Mouse (Mus musculus): Measurements from ENCODE around the gene Fstl5. TPM values are rescaled to one million over a fixed set of nuclear protein-coding genes. Genes with fewer than 3 reads are reported as not detected.

The Fstl5 gene
- total and polyA plus RNA-seq, 2 experiments from 2014 or later = 0.04 TPM; not detected in 1

- TF ChIP-seq EP300 (IDR thresholded peaks at IDR 0.05; ENCODE audit: low read depth) (no peak), CTCF (IDR thresholded peaks at IDR 0.05; ENCODE audit: low read depth) (no peak)
- 84% methylated on average over 7 of the region's 7 CpGs for WGBS
- Histone ChIP-seq H3K27me3 (ENCODE audit: control insufficient read depth, insufficient read depth, low read length) (0 out of 2 replicates have a peak, but pooled peaks cover 3% of the 10 kb centered on the region), H3K4me3 (ENCODE audit: low read depth, low read length) (no peak overlapping the region), H3K4me2 (ENCODE audit: low read depth, low read length) (no peak overlapping the region), H3K9ac (replicated peaks; ENCODE audit: low read depth, low read length) (no peak overlapping the region), H3K27ac (ENCODE audit: low read depth) (no peak overlapping the region), H3K4me1 (ENCODE audit: control insufficient read depth, insufficient read depth) (0 out of 2 replicates have a peak, but pooled peaks cover 4% of the 10 kb centered on the region), H3K36me3 (replicated peaks; ENCODE audit: control insufficient read depth, insufficient read depth, low read length) (no peaks in the 10 kb centered on the region), H3K9me3 (replicated peaks; ENCODE audit: control insufficient read depth, low read length) (no peaks in the 10 kb centered on the region)
- DNase-seq (ENCODE audit: low spot score) = no peak
- ATAC-seq (ENCODE audit: insufficient read depth, low read depth) = no peak
Observed at GRCm38 (mm10) chr3:76072826-76073225, 1.2 kb upstream of the Fstl5 start.

- no peaks in the 10 kb centered on the region for H3K36me3 ChIP-seq (replicated peaks; ENCODE audit: control insufficient read depth, insufficient read depth, low read length)
- H3K9ac ChIP-seq (replicated peaks; ENCODE audit: low read depth, low read length) = no peak overlapping the region
- no peaks in the 10 kb centered on the region for H3K27me3 ChIP-seq (ENCODE audit: control insufficient read depth, insufficient read depth, low read length)
- H3K9me3 ChIP-seq (replicated peaks; ENCODE audit: control insufficient read depth, low read length) = no peaks in the 10 kb centered on the region
- 64% methylated on average over 1 of the region's 1 CpGs for WGBS
- DNase-seq (ENCODE audit: low spot score) (no peak), ATAC-seq (ENCODE audit: insufficient read depth, low read depth) (no peak)
- no peaks in the 10 kb centered on the region for H3K4me1 ChIP-seq (ENCODE audit: control insufficient read depth, insufficient read depth)
- H3K4me3 ChIP-seq (ENCODE audit: low read depth, low read length) = no peak overlapping the region
- H3K4me2 ChIP-seq (ENCODE audit: low read depth, low read length) = no peak overlapping the region
- TF ChIP-seq EP300 (IDR thresholded peaks at IDR 0.05; ENCODE audit: low read depth) = no peak
- no peak for TF ChIP-seq CTCF (IDR thresholded peaks at IDR 0.05; ENCODE audit: low read depth)
- H3K27ac ChIP-seq (ENCODE audit: low read depth) = no peak overlapping the region
Observed at GRCm38 (mm10) chr3:76140445-76140844, 66.4 kb downstream of the Fstl5 start.

DNA sequence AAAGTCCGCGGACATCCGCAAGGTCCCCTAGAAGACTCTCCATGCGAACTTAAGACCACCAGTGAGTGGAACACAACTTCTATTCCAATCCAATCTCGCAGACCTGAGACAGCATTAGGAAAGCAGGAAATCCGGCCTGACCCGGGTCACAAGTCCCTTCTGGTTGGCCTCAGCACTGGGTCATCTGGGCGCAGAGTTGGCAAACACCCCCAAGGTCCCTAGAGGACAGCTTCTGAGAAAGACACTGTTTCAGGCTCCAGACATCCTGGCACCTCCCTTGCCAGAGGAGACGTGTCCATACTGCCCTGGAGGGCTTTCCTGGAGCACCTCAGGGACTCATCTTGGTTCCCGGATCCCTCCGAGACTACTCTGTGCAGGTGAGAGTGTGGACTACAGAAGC lies 73.8 kb downstream of the Fstl5 start:
- DNase-seq (ENCODE audit: low spot score) (no peak), ATAC-seq (ENCODE audit: insufficient read depth, low read depth) (no peak)
- Histone ChIP-seq H3K4me1 (ENCODE audit: control insufficient read depth, insufficient read depth) (no peaks in the 10 kb centered on the region), H3K9ac (replicated peaks; ENCODE audit: low read depth, low read length) (no peak overlapping the region), H3K4me3 (ENCODE audit: low read depth, low read length) (no peak overlapping the region), H3K9me3 (replicated peaks; ENCODE audit: control insufficient read depth, low read length) (no peaks in the 10 kb centered on the region), H3K27me3 (ENCODE audit: control insufficient read depth, insufficient read depth, low read length) (no peaks in the 10 kb centered on the region), H3K27ac (ENCODE audit: low read depth) (no peak overlapping the region), H3K36me3 (replicated peaks; ENCODE audit: control insufficient read depth, insufficient read depth, low read length) (no peaks in the 10 kb centered on the region), H3K4me2 (ENCODE audit: low read depth, low read length) (no peak overlapping the region)
- no peak for TF ChIP-seq EP300 (IDR thresholded peaks at IDR 0.05; ENCODE audit: low read depth)
- no peak for TF ChIP-seq CTCF (IDR thresholded peaks at IDR 0.05; ENCODE audit: low read depth)
- 76% methylated on average over 11 of the region's 11 CpGs for WGBS

- Histone ChIP-seq H3K9ac (replicated peaks; ENCODE audit: low read depth, low read length) (no peak overlapping the region), H3K27me3 (ENCODE audit: control insufficient read depth, insufficient read depth, low read length) (no peaks in the 10 kb centered on the region), H3K4me1 (ENCODE audit: control insufficient read depth, insufficient read depth) (no peaks in the 10 kb centered on the region), H3K9me3 (replicated peaks; ENCODE audit: control insufficient read depth, low read length) (no peaks in the 10 kb centered on the region), H3K4me3 (ENCODE audit: low read depth, low read length) (no peak overlapping the region), H3K27ac (ENCODE audit: low read depth) (no peak overlapping the region), H3K4me2 (ENCODE audit: low read depth, low read length) (no peak overlapping the region), H3K36me3 (replicated peaks; ENCODE audit: control insufficient read depth, insufficient read depth, low read length) (no peaks in the 10 kb centered on the region)
- 80% methylated on average over 2 of the region's 2 CpGs for WGBS
- DNase-seq (ENCODE audit: low spot score) (no peak), ATAC-seq (ENCODE audit: insufficient read depth, low read depth) (no peak)
- TF ChIP-seq CTCF (IDR thresholded peaks at IDR 0.05; ENCODE audit: low read depth) = no peak
- no peak for TF ChIP-seq EP300 (IDR thresholded peaks at IDR 0.05; ENCODE audit: low read depth)
Observed at GRCm38 (mm10) chr3:76238834-76239233, 164.8 kb downstream of the Fstl5 start.

DNA sequence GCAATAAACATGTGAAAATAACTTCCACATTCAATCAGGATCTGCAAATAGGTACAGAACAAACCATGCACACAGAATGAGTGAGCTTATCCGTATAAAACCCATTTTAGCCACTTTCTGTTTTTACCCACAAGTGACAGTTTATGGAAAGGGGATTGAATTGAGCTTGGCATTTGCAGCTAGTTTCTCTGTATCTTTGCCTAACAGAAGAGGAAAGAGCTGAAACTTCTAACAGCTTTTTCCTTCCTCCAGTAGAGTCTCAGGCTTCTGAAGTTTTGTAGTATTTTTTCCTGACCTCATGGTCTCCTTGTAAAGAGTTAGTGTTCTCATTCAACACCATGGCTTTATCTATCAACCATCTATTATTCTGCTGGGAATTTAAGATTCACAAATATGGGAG lies 177.3 kb downstream of the Fstl5 start:
- H3K9me3 ChIP-seq (replicated peaks; ENCODE audit: control insufficient read depth, low read length) = no peaks in the 10 kb centered on the region
- no peaks in the 10 kb centered on the region for H3K36me3 ChIP-seq (replicated peaks; ENCODE audit: control insufficient read depth, insufficient read depth, low read length)
- ATAC-seq (ENCODE audit: insufficient read depth, low read depth) = no peak
- 79% methylated on average over 1 of the region's 1 CpGs for WGBS
- no peak for DNase-seq (ENCODE audit: low spot score)
- no peaks in the 10 kb centered on the region for H3K27me3 ChIP-seq (ENCODE audit: control insufficient read depth, insufficient read depth, low read length)
- no peak overlapping the region for H3K9ac ChIP-seq (replicated peaks; ENCODE audit: low read depth, low read length)
- H3K4me2 ChIP-seq (ENCODE audit: low read depth, low read length) = no peak overlapping the region
- no peak overlapping the region for H3K27ac ChIP-seq (ENCODE audit: low read depth)
- TF ChIP-seq EP300 (IDR thresholded peaks at IDR 0.05; ENCODE audit: low read depth) (no peak), CTCF (IDR thresholded peaks at IDR 0.05; ENCODE audit: low read depth) (no peak)
- no peaks in the 10 kb centered on the region for H3K4me1 ChIP-seq (ENCODE audit: control insufficient read depth, insufficient read depth)
- H3K4me3 ChIP-seq (ENCODE audit: low read depth, low read length) = no peak overlapping the region

DNA sequence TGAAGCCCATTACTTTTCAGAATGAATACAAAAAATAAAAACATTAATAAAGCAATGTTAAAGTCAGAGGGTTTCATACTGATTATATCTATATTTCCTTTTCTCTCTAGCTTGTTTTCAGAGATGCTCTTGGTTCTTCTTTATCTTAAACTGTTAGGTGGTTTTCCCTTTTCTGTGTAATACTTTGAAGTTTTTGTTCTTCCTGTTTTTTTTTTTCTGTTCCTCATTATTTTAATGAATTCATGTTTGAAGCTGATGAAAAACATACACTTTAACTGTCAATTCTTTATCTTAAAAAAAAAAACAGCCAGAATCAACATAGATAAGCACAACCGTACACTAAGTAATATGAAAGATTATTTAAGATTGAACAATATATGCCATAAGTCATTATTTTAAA lies 218.9 kb downstream of the Fstl5 start:
- no peak overlapping the region for H3K4me3 ChIP-seq (ENCODE audit: low read depth, low read length)
- no peak overlapping the region for H3K9ac ChIP-seq (replicated peaks; ENCODE audit: low read depth, low read length)
- H3K27ac ChIP-seq (ENCODE audit: low read depth) = no peak overlapping the region
- no peak overlapping the region for H3K4me2 ChIP-seq (ENCODE audit: low read depth, low read length)
- DNase-seq (ENCODE audit: low spot score) (no peak), ATAC-seq (ENCODE audit: insufficient read depth, low read depth) (no peak)
- H3K27me3 ChIP-seq (ENCODE audit: control insufficient read depth, insufficient read depth, low read length) = no peaks in the 10 kb centered on the region
- no peak for TF ChIP-seq EP300 (IDR thresholded peaks at IDR 0.05; ENCODE audit: low read depth)
- no peak for TF ChIP-seq CTCF (IDR thresholded peaks at IDR 0.05; ENCODE audit: low read depth)
- 52% methylated on average over 1 of the region's 1 CpGs for WGBS
- H3K36me3 ChIP-seq (replicated peaks; ENCODE audit: control insufficient read depth, insufficient read depth, low read length) = no peaks in the 10 kb centered on the region
- H3K9me3 ChIP-seq (replicated peaks; ENCODE audit: control insufficient read depth, low read length) = no peaks in the 10 kb centered on the region
- no peaks in the 10 kb centered on the region for H3K4me1 ChIP-seq (ENCODE audit: control insufficient read depth, insufficient read depth)

Measured in heart, postnatal 0 days (tissue).